Mouse (Mus musculus) MN1 (cell line): ENCODE results near the gene Adamts20.

Experiments
- DNase-seq: peaks from one replicate; pipeline ENCODE4 v3.0.0-alpha.2; 2016; ENCODE audit warnings: low spot score

Gene Adamts20

GRCm38 (mm10) chr15:94344317-94344716, 120.9 kb downstream of the Adamts20 start:
- DNase-seq, result no peak

- DNase-seq, result peak; percentile 8
Measured at GRCm38 (mm10) chr15:94342365-94342764, 122.9 kb downstream of the Adamts20 start.

- no peak for DNase-seq
Measured at GRCm38 (mm10) chr15:94339011-94339410, 126.2 kb downstream of the Adamts20 start.

GRCm38 (mm10) chr15:94334586-94334985, 130.6 kb downstream of the Adamts20 start:
- DNase-seq, result no peak

GRCm38 (mm10) chr15:94326626-94327025, 138.6 kb downstream of the Adamts20 start:
- no peak for DNase-seq

- DNase-seq, result no peak
Measured at GRCm38 (mm10) chr15:94325509-94326181, 139.6 kb downstream of the Adamts20 start.

GRCm38 (mm10) chr15:94316171-94316570, 149.0 kb downstream of the Adamts20 start:
- DNase-seq, result no peak

GRCm38 (mm10) chr15:94309689-94310088, 155.5 kb downstream of the Adamts20 start:
- DNase-seq, result no peak

- no peak for DNase-seq
Measured at GRCm38 (mm10) chr15:94307888-94308287, 157.3 kb downstream of the Adamts20 start.

GRCm38 (mm10) chr15:94303151-94303550, 162.1 kb downstream of the Adamts20 start:
- no peak for DNase-seq

- no peak for DNase-seq
Measured at GRCm38 (mm10) chr15:94294084-94294483, 171.1 kb downstream of the Adamts20 start.

- no peak for DNase-seq
Measured at GRCm38 (mm10) chr15:94288015-94288414, 177.2 kb downstream of the Adamts20 start.

GRCm38 (mm10) chr15:94287495-94287894, 177.7 kb downstream of the Adamts20 start:
- DNase-seq, result no peak

GRCm38 (mm10) chr15:94276418-94276817, 188.8 kb downstream of the Adamts20 start:
- DNase-seq, result no peak

- DNase-seq, result peak; percentile 50
Measured at GRCm38 (mm10) chr15:94265630-94266029, 199.6 kb downstream of the Adamts20 start.

GRCm38 (mm10) chr15:94264497-94264879, 200.7 kb downstream of the Adamts20 start:
- no peak for DNase-seq

GRCm38 (mm10) chr15:94263866-94264496, 201.2 kb downstream of the Adamts20 start:
- no peak for DNase-seq

- DNase-seq, result no peak
Measured at GRCm38 (mm10) chr15:94263241-94263640, 202.0 kb downstream of the Adamts20 start.

GRCm38 (mm10) chr15:94259497-94259896, 205.7 kb downstream of the Adamts20 start:
- DNase-seq, result no peak

- DNase-seq, result no peak
Measured at GRCm38 (mm10) chr15:94255538-94255937, 209.7 kb downstream of the Adamts20 start.

- no peak for DNase-seq
Measured at GRCm38 (mm10) chr15:94254861-94255516, 210.2 kb downstream of the Adamts20 start.

- DNase-seq, result no peak
Measured at GRCm38 (mm10) chr15:94254091-94254860, 210.9 kb downstream of the Adamts20 start.
